Mouse (Mus musculus): Measurements from ENCODE around the gene Pth2.

- no peak for TF ChIP-seq ZC3H11A (IDR thresholded peaks at IDR 0.05; ENCODE audit: borderline replicate concordance, low read depth, low read length)
- TF ChIP-seq CHD2 (IDR thresholded peaks at IDR 0.05; ENCODE audit: low read depth, low read length) = no peak
- TF ChIP-seq MAFK (IDR thresholded peaks at IDR 0.05; ENCODE audit: insufficient read depth, low read depth, low read length) = no peak
Measured at GRCm38 (mm10) chr7:45165701-45166100, 15.1 kb upstream of the Pth2 start.

Data from ES-E14 (cell line).